Mouse (Mus musculus): ENCODE results near the gene Krt33b. TPM values are rescaled to one million over a fixed set of nuclear protein-coding genes. Genes with fewer than 3 reads are reported as not detected.
A peak's percentile ranks its signal among the peaks of the same experiment; 100 is the strongest.

Krt33b gene
- polyA plus RNA-seq, 1 experiment from 2014 or later: not detected

GRCm38 (mm10) chr11:100019466-100019865 is 10.2 kb downstream of the Krt33b start:
- no peaks in the 10 kb centered on the region for H3K27me3 ChIP-seq (ENCODE audit: control insufficient read depth, insufficient read depth, low read length)
- H3K36me3 ChIP-seq (ENCODE audit: control insufficient read depth, insufficient read depth, low read length): no peaks in the 10 kb centered on the region
- H3K9me3 ChIP-seq (ENCODE audit: control insufficient read depth, low read length): no peaks in the 10 kb centered on the region
- no peak for ATAC-seq (ENCODE audit: low FRiP score, low TSS enrichment)
- TF ChIP-seq CTCF (IDR thresholded peaks at IDR 0.05; ENCODE audit: low read depth): no peak
- no peak for TF ChIP-seq EP300 (optimal IDR thresholded peaks at IDR 0.05)
- H3K9ac ChIP-seq (ENCODE audit: low read length): no peak overlapping the region
- H3K27ac ChIP-seq (replicated peaks): no peak overlapping the region
- WGBS: 65% methylated on average over 1 of the region's 1 CpGs
- H3K4me3 ChIP-seq (ENCODE audit: low read depth, low read length): no peak overlapping the region
- no peak overlapping the region for H3K4me2 ChIP-seq (replicated peaks; ENCODE audit: low read depth)
- no peak for DNase-seq (ENCODE audit: low spot score)
- H3K4me1 ChIP-seq (replicated peaks; ENCODE audit: control insufficient read depth, insufficient read depth): no peaks in the 10 kb centered on the region; the same call in 1 of the 2 replicates

- Histone ChIP-seq H3K4me2 (replicated peaks; ENCODE audit: low read depth) (no peak within 1 kb of the TSS), H3K4me3 (ENCODE audit: low read depth, low read length) (no peak within 1 kb of the TSS), H3K27ac (replicated peaks) (no peak within 1 kb of the TSS), H3K9ac (ENCODE audit: low read length) (no peak within 1 kb of the TSS), H3K4me1 (replicated peaks; ENCODE audit: control insufficient read depth, insufficient read depth) (no peaks in the 10 kb centered on the region), H3K36me3 (ENCODE audit: control insufficient read depth, insufficient read depth, low read length) (no peaks in the 10 kb centered on the region), H3K27me3 (ENCODE audit: control insufficient read depth, insufficient read depth, low read length) (no peaks in the 10 kb centered on the region), H3K9me3 (ENCODE audit: control insufficient read depth, low read length) (no peaks in the 10 kb centered on the region)
- WGBS: 68% methylated on average over 4 of the region's 4 CpGs
- no peak for TF ChIP-seq EP300 (optimal IDR thresholded peaks at IDR 0.05)
- no peak for TF ChIP-seq CTCF (IDR thresholded peaks at IDR 0.05; ENCODE audit: low read depth)
- ATAC-seq (ENCODE audit: low FRiP score, low TSS enrichment): no peak
- no peak for DNase-seq (ENCODE audit: low spot score)
Observed at GRCm38 (mm10) chr11:100016112-100016511, 13.6 kb downstream of the Krt33b start, which contains the start of gene Krt33a. TSS of gene Krt33a (minus strand) at chr11:100016212.

GRCm38 (mm10) chr11:100013691-100014171 is 15.9 kb downstream of the Krt33b start:
- WGBS: 37% methylated on average over 4 of the region's 4 CpGs

GRCm38 (mm10) chr11:100010682-100011081 is 19.0 kb downstream of the Krt33b start:
- Histone ChIP-seq H3K27ac (replicated peaks) (no peak overlapping the region), H3K9me3 (ENCODE audit: control insufficient read depth, low read length) (no peaks in the 10 kb centered on the region), H3K4me2 (replicated peaks; ENCODE audit: low read depth) (no peak overlapping the region), H3K4me3 (ENCODE audit: low read depth, low read length) (no peak overlapping the region), H3K36me3 (ENCODE audit: control insufficient read depth, insufficient read depth, low read length) (no peaks in the 10 kb centered on the region), H3K27me3 (ENCODE audit: control insufficient read depth, insufficient read depth, low read length) (no peaks in the 10 kb centered on the region), H3K4me1 (replicated peaks; ENCODE audit: control insufficient read depth, insufficient read depth) (no peaks in the 10 kb centered on the region), H3K9ac (ENCODE audit: low read length) (no peak overlapping the region)
- DNase-seq (ENCODE audit: low spot score) (no peak), ATAC-seq (ENCODE audit: low FRiP score, low TSS enrichment) (no peak)
- 71% methylated on average over 5 of the region's 5 CpGs for WGBS
- TF ChIP-seq CTCF (IDR thresholded peaks at IDR 0.05; ENCODE audit: low read depth) (no peak), EP300 (optimal IDR thresholded peaks at IDR 0.05) (no peak)

More at GRCm38 (mm10) chr11:100013691-100014171, 15.9 kb downstream of the Krt33b start:
- TF ChIP-seq EP300 (optimal IDR thresholded peaks at IDR 0.05): no peak
- no peak for TF ChIP-seq CTCF (IDR thresholded peaks at IDR 0.05; ENCODE audit: low read depth)
- H3K4me1 ChIP-seq (replicated peaks; ENCODE audit: control insufficient read depth, insufficient read depth): no peaks in the 10 kb centered on the region
- ATAC-seq (ENCODE audit: low FRiP score, low TSS enrichment) (0 out of 2 replicates have a peak, but pooled peaks have one; percentile 26), DNase-seq (ENCODE audit: low spot score) (peak; percentile 22)
- H3K4me2 ChIP-seq (replicated peaks; ENCODE audit: low read depth): no peak overlapping the region
- no peaks in the 10 kb centered on the region for H3K27me3 ChIP-seq (ENCODE audit: control insufficient read depth, insufficient read depth, low read length)
- H3K9me3 ChIP-seq (ENCODE audit: control insufficient read depth, low read length): no peaks in the 10 kb centered on the region
- no peak overlapping the region for H3K9ac ChIP-seq (ENCODE audit: low read length)
- no peak overlapping the region for H3K4me3 ChIP-seq (ENCODE audit: low read depth, low read length)
- H3K36me3 ChIP-seq (ENCODE audit: control insufficient read depth, insufficient read depth, low read length): no peaks in the 10 kb centered on the region
- H3K27ac ChIP-seq (replicated peaks): no peak overlapping the region

- DNase-seq (ENCODE audit: low spot score): no peak
- TF ChIP-seq EP300 (optimal IDR thresholded peaks at IDR 0.05): no peak
- no peak for TF ChIP-seq CTCF (IDR thresholded peaks at IDR 0.05; ENCODE audit: low read depth)
- WGBS: 89% methylated on average over 5 of the region's 5 CpGs
- no peaks in the 10 kb centered on the region for H3K4me1 ChIP-seq (replicated peaks; ENCODE audit: control insufficient read depth, insufficient read depth)
- H3K27me3 ChIP-seq (ENCODE audit: control insufficient read depth, insufficient read depth, low read length): no peaks in the 10 kb centered on the region
- ATAC-seq (ENCODE audit: low FRiP score, low TSS enrichment): no peak
- H3K4me3 ChIP-seq (ENCODE audit: low read depth, low read length): no peak overlapping the region
- H3K9me3 ChIP-seq (ENCODE audit: control insufficient read depth, low read length): no peaks in the 10 kb centered on the region
- H3K27ac ChIP-seq (replicated peaks): no peak overlapping the region
- H3K4me2 ChIP-seq (replicated peaks; ENCODE audit: low read depth): no peak overlapping the region
- no peak overlapping the region for H3K9ac ChIP-seq (ENCODE audit: low read length)
- H3K36me3 ChIP-seq (ENCODE audit: control insufficient read depth, insufficient read depth, low read length): no peaks in the 10 kb centered on the region
Observed at GRCm38 (mm10) chr11:100008336-100008735, 21.3 kb downstream of the Krt33b start.

- Histone ChIP-seq H3K36me3 (ENCODE audit: control insufficient read depth, insufficient read depth, low read length) (no peaks in the 10 kb centered on the region), H3K4me3 (ENCODE audit: low read depth, low read length) (no peak overlapping the region), H3K4me2 (replicated peaks; ENCODE audit: low read depth) (no peak overlapping the region), H3K4me1 (replicated peaks; ENCODE audit: control insufficient read depth, insufficient read depth) (no peaks in the 10 kb centered on the region), H3K9me3 (ENCODE audit: control insufficient read depth, low read length) (no peaks in the 10 kb centered on the region), H3K27me3 (ENCODE audit: control insufficient read depth, insufficient read depth, low read length) (no peaks in the 10 kb centered on the region), H3K9ac (ENCODE audit: low read length) (no peak overlapping the region), H3K27ac (replicated peaks) (0 out of 2 replicates have a peak overlapping the region, but pooled peaks have one; percentile 24)
- TF ChIP-seq EP300 (optimal IDR thresholded peaks at IDR 0.05): no peak
- peak; percentile 56 for TF ChIP-seq CTCF (IDR thresholded peaks at IDR 0.05; ENCODE audit: low read depth)
- WGBS: 55% methylated on average over 3 of the region's 3 CpGs
- no peak for DNase-seq (ENCODE audit: low spot score)
- ATAC-seq (ENCODE audit: low FRiP score, low TSS enrichment): no peak
Observed at GRCm38 (mm10) chr11:100006624-100007023, 23.0 kb downstream of the Krt33b start.

Measured in stomach, postnatal 0 days (tissue).